Mouse (Mus musculus) neural tube, embryonic 14.5 days (tissue): Measurements from ENCODE around the gene Zfp286. TPM values are rescaled to one million over a fixed set of nuclear protein-coding genes. Genes with fewer than 3 reads are reported as not detected.

Experiments used
- ATAC-seq: fragments of 200-750 bp; cut with Nextera tagmentation; 2 replicates; pipeline ENCODE4 v1.8.0; 2017; ENCODE audit warnings: low read depth, mild to moderate bottlenecking, moderate TSS enrichment, moderate library complexity
- H3K27ac ChIP-seq: fragments of 300-500 bp; sonication (generic); 2 replicates; pipeline ENCODE4 v1.5.1; 2014; ENCODE audit warnings: low read depth, mild to moderate bottlenecking, control low read depth, low read length, moderate library complexity, mixed read lengths
- H3K27me3 ChIP-seq: fragments of 300-500 bp; sonication (generic); 2 replicates; pipeline ENCODE4 v1.6.1; 2014; ENCODE audit warnings: low read length; ENCODE audit not compliant: control insufficient read depth, insufficient read depth
- H3K36me3 ChIP-seq: fragments of 300-500 bp; sonication (generic); 2 replicates; pipeline ENCODE4 v1.6.1; 2014; ENCODE audit warnings: low read length, mixed read lengths; ENCODE audit not compliant: control insufficient read depth, insufficient read depth
- H3K4me1 ChIP-seq: fragments of 300-500 bp; sonication (generic); 2 replicates; pipeline ENCODE4 v1.6.1; 2014; ENCODE audit warnings: low read length; ENCODE audit not compliant: control insufficient read depth, insufficient read depth
- H3K4me2 ChIP-seq: fragments of 300-500 bp; sonication (generic); 2 replicates; pipeline ENCODE4 v1.6.1; 2014; ENCODE audit warnings: mild to moderate bottlenecking, low read depth, low read length, control low read depth
- H3K4me3 ChIP-seq: fragments of 300-500 bp; sonication (generic); 2 replicates; pipeline ENCODE4 v1.5.1; 2014; ENCODE audit warnings: low read depth, low read length, control low read depth, mixed read lengths
- H3K9ac ChIP-seq: fragments of 300-500 bp; sonication (generic); replicated peaks from 2 replicates; pipeline ENCODE4 v1.6.1; 2014; ENCODE audit warnings: low read depth, mild to moderate bottlenecking, control low read depth, low read length, mixed read lengths
- H3K9me3 ChIP-seq: fragments of 300-500 bp; sonication (generic); 2 replicates; pipeline ENCODE4 v1.6.1; 2016; ENCODE audit warnings: low read length; ENCODE audit not compliant: control insufficient read depth
- WGBS: fragments of 180-500 bp; shearing (Covaris S2); extraction: QIAGEN DNeasy Blood & Tissue Kit; methylation state at CpG from one replicate; pipeline ENCODE4 v1.1.7; 2014; 5-methylcytosine and 5-hydroxymethylcytosine counted together
- polyA plus RNA-seq: library from polyadenylated mRNA; unstranded; fragments of >200 nt; fragmentation: Nextera tagmentation; extraction: Ambion mirVana; gene quantifications from 2 replicates; pipeline ENCODE4 v1.2.1, GENCODE M21; 2014

The Zfp286 gene
- polyA plus RNA-seq, 1 experiment from 2014 or later, result 33.8 TPM

GRCm38 (mm10) chr11:62813497-62813896 is 24.2 kb upstream of the Zfp286 start:
- H3K4me2 ChIP-seq, result no peak overlapping the region
- 60% methylated on average over 1 of the region's 1 CpGs for WGBS

GRCm38 (mm10) chr11:62812268-62812667 is 23.0 kb upstream of the Zfp286 start:
- Histone ChIP-seq H3K4me1 (no peaks in the 10 kb centered on the region), H3K36me3 (no peaks in the 10 kb centered on the region), H3K4me2 (no peak overlapping the region), H3K9me3 (no peaks in the 10 kb centered on the region), H3K27ac (no peak overlapping the region), H3K9ac (no peak overlapping the region), H3K4me3 (no peak overlapping the region), H3K27me3 (no peaks in the 10 kb centered on the region)
- ATAC-seq, result no peak
- 90% methylated on average over 6 of the region's 6 CpGs for WGBS

More at GRCm38 (mm10) chr11:62813497-62813896, 24.2 kb upstream of the Zfp286 start:
- Histone ChIP-seq H3K27ac (no peak overlapping the region), H3K9ac (no peak overlapping the region), H3K4me3 (no peak overlapping the region), H3K4me1 (no peaks in the 10 kb centered on the region), H3K27me3 (no peaks in the 10 kb centered on the region), H3K36me3 (no peaks in the 10 kb centered on the region), H3K9me3 (no peaks in the 10 kb centered on the region)
- no peak for ATAC-seq

GRCm38 (mm10) chr11:62809201-62809600 is 19.9 kb upstream of the Zfp286 start:
- ATAC-seq, result no peak
- WGBS, result 70% methylated on average over 4 of the region's 4 CpGs
- no peaks in the 10 kb centered on the region for H3K4me1 ChIP-seq
- H3K9ac ChIP-seq, result no peak overlapping the region
- no peak overlapping the region for H3K4me2 ChIP-seq
- no peaks in the 10 kb centered on the region for H3K9me3 ChIP-seq
- H3K4me3 ChIP-seq, result no peak overlapping the region
- H3K27me3 ChIP-seq, result no peaks in the 10 kb centered on the region
- H3K36me3 ChIP-seq, result no peaks in the 10 kb centered on the region
- H3K27ac ChIP-seq, result no peak overlapping the region

GRCm38 (mm10) chr11:62807965-62808364 is 18.7 kb upstream of the Zfp286 start:
- Histone ChIP-seq H3K9me3 (no peaks in the 10 kb centered on the region), H3K4me1 (no peaks in the 10 kb centered on the region), H3K27me3 (no peaks in the 10 kb centered on the region), H3K9ac (no peak overlapping the region), H3K27ac (no peak overlapping the region), H3K4me3 (no peak overlapping the region), H3K4me2 (no peak overlapping the region), H3K36me3 (no peaks in the 10 kb centered on the region)
- ATAC-seq, result no peak
- WGBS, result 84% methylated on average over 2 of the region's 2 CpGs

GRCm38 (mm10) chr11:62804119-62804518 is 14.9 kb upstream of the Zfp286 start:
- H3K9ac ChIP-seq, result no peak overlapping the region
- H3K4me3 ChIP-seq, result no peak overlapping the region
- ATAC-seq, result no peak
- H3K27ac ChIP-seq, result no peak overlapping the region
- WGBS, result 53% methylated on average over 13 of the region's 13 CpGs
- H3K4me1 ChIP-seq, result no peaks in the 10 kb centered on the region
- no peaks in the 10 kb centered on the region for H3K36me3 ChIP-seq
- no peaks in the 10 kb centered on the region for H3K9me3 ChIP-seq
- no peaks in the 10 kb centered on the region for H3K27me3 ChIP-seq
- no peak overlapping the region for H3K4me2 ChIP-seq

DNA sequence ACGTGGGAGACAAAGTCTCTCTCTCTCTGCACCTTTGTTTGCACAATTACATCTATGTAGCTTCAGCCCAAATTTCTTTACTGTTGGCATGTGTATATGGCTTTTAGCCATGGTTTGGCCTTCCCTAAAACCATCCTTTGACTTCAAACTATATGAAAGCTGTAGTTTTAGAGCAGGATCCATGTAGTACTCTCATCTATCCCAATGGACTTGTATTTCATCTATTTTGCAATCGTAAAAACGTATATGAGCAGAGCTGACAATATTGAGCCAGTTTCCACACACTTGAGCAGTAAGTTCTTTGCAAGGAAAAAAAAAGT is 315 bp upstream of the Zfp286 start:
- WGBS, result 52% methylated on average over 3 of the region's 3 CpGs
- Histone ChIP-seq H3K9ac (peak overlapping the region; percentile 79), H3K9me3 (0 out of 2 replicates have a peak, but pooled peaks cover 4% of the 10 kb centered on the region), H3K27me3 (no peaks in the 10 kb centered on the region), H3K36me3 (no peaks in the 10 kb centered on the region; the same call in 1 of the 2 replicates), H3K4me3 (peak overlapping the region; percentile 58), H3K27ac (peak overlapping the region; percentile 69; the same call in 1 of the 2 replicates), H3K4me2 (peak overlapping the region; percentile 89), H3K4me1 (0 out of 2 replicates have a peak, but pooled peaks cover 4% of the 10 kb centered on the region)
- no peak; the same call in 1 of the 2 replicates for ATAC-seq

DNA sequence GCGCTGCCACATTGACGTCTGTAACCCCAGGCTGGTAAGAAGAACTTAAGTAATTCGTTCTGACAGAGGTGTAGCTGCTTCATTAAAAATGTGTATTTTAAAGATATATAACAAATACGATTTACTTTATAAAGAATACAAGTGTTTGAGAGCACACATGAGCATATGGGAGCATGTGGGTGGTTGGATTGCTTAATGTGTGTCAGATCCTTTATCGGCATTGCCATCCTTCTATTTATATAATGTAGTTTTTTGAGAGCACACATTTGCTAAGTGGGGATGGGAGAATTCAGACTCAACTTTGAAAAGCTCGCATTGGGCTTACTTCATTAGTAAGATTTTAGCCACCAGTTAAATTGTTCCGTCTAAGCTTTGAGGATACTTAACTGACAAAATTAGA is 12.8 kb downstream of the Zfp286 start:
- no peak overlapping the region for H3K4me3 ChIP-seq
- H3K4me1 ChIP-seq, result no peaks in the 10 kb centered on the region
- ATAC-seq, result no peak
- no peaks in the 10 kb centered on the region for H3K27me3 ChIP-seq
- peaks cover 37% of the 10 kb centered on the region for H3K9me3 ChIP-seq
- H3K27ac ChIP-seq, result no peak overlapping the region
- 94% methylated on average over 7 of the region's 7 CpGs for WGBS
- H3K9ac ChIP-seq, result no peak overlapping the region
- H3K4me2 ChIP-seq, result no peak overlapping the region
- H3K36me3 ChIP-seq, result peaks cover 28% of the 10 kb centered on the region

DNA sequence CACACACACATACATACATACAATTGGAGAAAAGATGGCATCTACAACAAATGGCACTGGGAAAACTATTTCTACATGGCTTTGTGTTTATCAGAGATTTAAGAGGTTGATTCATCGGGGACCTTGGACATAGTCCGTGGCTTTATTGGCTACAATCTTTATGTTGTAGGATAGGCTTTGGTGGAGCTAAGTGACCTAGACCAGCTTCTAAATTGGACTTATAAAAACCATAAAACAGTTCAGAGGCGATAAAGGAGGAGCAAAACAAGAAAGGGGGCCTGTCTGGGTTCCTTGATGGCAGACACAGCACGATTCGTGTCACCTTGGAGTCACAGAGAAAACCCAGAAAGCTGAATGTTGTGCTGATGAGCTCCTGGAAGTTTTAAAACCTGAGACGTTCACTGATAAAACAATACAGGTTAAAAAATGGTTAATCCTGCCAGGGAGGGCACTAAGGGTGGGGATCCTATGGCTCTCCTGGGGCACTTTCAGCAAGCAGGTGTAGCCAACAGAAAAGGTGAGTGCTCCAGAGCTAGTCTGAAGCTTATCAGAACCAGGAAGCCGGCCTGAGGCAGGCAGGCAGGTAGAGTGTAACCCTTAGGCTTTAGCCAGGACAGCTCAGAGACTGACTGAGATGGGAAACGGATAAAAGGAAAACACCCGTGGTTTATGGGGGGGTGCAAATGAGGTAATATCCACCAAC is 28.4 kb downstream of the Zfp286 start:
- no peak overlapping the region for H3K27ac ChIP-seq
- H3K27me3 ChIP-seq, result no peaks in the 10 kb centered on the region
- 70% methylated on average over 9 of the region's 9 CpGs for WGBS
- H3K36me3 ChIP-seq, result no peaks in the 10 kb centered on the region
- no peaks in the 10 kb centered on the region for H3K4me1 ChIP-seq
- no peak for ATAC-seq
- no peaks in the 10 kb centered on the region for H3K9me3 ChIP-seq
- H3K4me3 ChIP-seq, result no peak overlapping the region
- H3K9ac ChIP-seq, result no peak overlapping the region
- no peak overlapping the region for H3K4me2 ChIP-seq

DNA sequence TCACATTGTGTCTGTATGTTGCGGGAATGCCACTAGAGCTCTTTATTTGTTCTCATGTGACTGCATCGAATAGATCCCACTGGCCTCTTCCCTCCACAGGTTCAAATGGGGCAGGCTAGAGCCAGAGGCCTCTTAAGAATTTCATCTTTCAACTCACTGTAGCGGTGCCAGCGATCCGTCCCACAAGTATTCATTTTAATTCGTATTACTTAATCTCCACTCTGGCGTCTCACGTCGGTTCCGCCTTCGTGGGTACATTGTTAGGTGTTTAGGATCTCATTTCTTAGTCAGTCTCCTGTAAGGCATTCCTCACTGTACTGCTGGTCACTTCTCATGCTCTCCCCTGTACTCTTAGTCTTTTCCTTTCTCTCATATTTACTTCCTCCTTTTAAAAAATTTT is 30.8 kb downstream of the Zfp286 start:
- H3K36me3 ChIP-seq, result no peaks in the 10 kb centered on the region
- no peaks in the 10 kb centered on the region for H3K4me1 ChIP-seq
- no peaks in the 10 kb centered on the region for H3K9me3 ChIP-seq
- 88% methylated on average over 11 of the region's 11 CpGs for WGBS
- H3K27me3 ChIP-seq, result no peaks in the 10 kb centered on the region
- no peak overlapping the region for H3K27ac ChIP-seq
- ATAC-seq, result no peak
- no peak overlapping the region for H3K4me3 ChIP-seq
- no peak overlapping the region for H3K9ac ChIP-seq
- no peak overlapping the region for H3K4me2 ChIP-seq
